Mouse (Mus musculus): ENCODE measurements around the gene Ephb6. TPM values are rescaled to one million over a fixed set of nuclear protein-coding genes. Genes with fewer than 3 reads are reported as not detected.
"Not testable (repeated sequence)": the region's sequence is repeated elsewhere in the genome, so short reads cannot be mapped to it uniquely, and the experiment has no call there.

Ephb6 gene
- not detected in 2 replicates for polyA plus RNA-seq (2012; ENCODE audit: insufficient read depth, insufficient read length, low replicate concordance, missing spikeins)

- Histone ChIP-seq H3K4me1 (ENCODE audit: control insufficient read depth, insufficient read depth, low read length) (peaks cover 13% of the 10 kb centered on the region), H3K4me3 (ENCODE audit: insufficient read depth, low read depth, low read length) (peak within 1 kb of the TSS; percentile 77), H3K27ac (ENCODE audit: insufficient read depth, low read depth, low read length) (0 out of 2 replicates have a peak within 1 kb of the TSS, but pooled peaks have one; percentile 15)
- WGBS: under 1% methylated on average over 64 of the region's 68 CpGs
- no peak for TF ChIP-seq CTCF (IDR thresholded peaks at IDR 0.05; ENCODE audit: insufficient read depth, low read depth, low read length)
- no peak; the same call in 1 of the 2 replicates for TF ChIP-seq POLR2A (IDR thresholded peaks at IDR 0.05; ENCODE audit: insufficient read depth, low read depth, low read length)
Observed at GRCm38 (mm10) chr6:41605061-41605793, at the start of gene Ephb6. Gene Ephb6, plus strand, starts transcription at chr6:41605482.

GRCm38 (mm10) chr6:41556389-41556788, 48.9 kb upstream of the Ephb6 start:
- no peak for TF ChIP-seq POLR2A (IDR thresholded peaks at IDR 0.05; ENCODE audit: insufficient read depth, low read depth, low read length)
- no peak for TF ChIP-seq CTCF (IDR thresholded peaks at IDR 0.05; ENCODE audit: insufficient read depth, low read depth, low read length)
- no peak overlapping the region for H3K27ac ChIP-seq (ENCODE audit: insufficient read depth, low read depth, low read length)
- H3K4me1 ChIP-seq (ENCODE audit: control insufficient read depth, insufficient read depth, low read length): no peaks in the 10 kb centered on the region
- no peak overlapping the region for H3K4me3 ChIP-seq (ENCODE audit: insufficient read depth, low read depth, low read length)

- H3K27ac ChIP-seq (ENCODE audit: insufficient read depth, low read depth, low read length): no peak overlapping the region
Observed at GRCm38 (mm10) chr6:41557468-41557867, 47.8 kb upstream of the Ephb6 start.

GRCm38 (mm10) chr6:41558271-41558670, 47.0 kb upstream of the Ephb6 start:
- 57% methylated on average over 2 of the region's 2 CpGs for WGBS
- H3K4me1 ChIP-seq (ENCODE audit: control insufficient read depth, insufficient read depth, low read length): no peaks in the 10 kb centered on the region
- TF ChIP-seq POLR2A (IDR thresholded peaks at IDR 0.05; ENCODE audit: insufficient read depth, low read depth, low read length) (no peak), CTCF (IDR thresholded peaks at IDR 0.05; ENCODE audit: insufficient read depth, low read depth, low read length) (no peak)
- no peak overlapping the region for H3K4me3 ChIP-seq (ENCODE audit: insufficient read depth, low read depth, low read length)
- no peak overlapping the region for H3K27ac ChIP-seq (ENCODE audit: insufficient read depth, low read depth, low read length)

More at GRCm38 (mm10) chr6:41557468-41557867, 47.8 kb upstream of the Ephb6 start:
- no peak for TF ChIP-seq POLR2A (IDR thresholded peaks at IDR 0.05; ENCODE audit: insufficient read depth, low read depth, low read length)
- no peak for TF ChIP-seq CTCF (IDR thresholded peaks at IDR 0.05; ENCODE audit: insufficient read depth, low read depth, low read length)
- WGBS: 77% methylated on average over 5 of the region's 5 CpGs
- no peak overlapping the region for H3K4me3 ChIP-seq (ENCODE audit: insufficient read depth, low read depth, low read length)
- no peaks in the 10 kb centered on the region for H3K4me1 ChIP-seq (ENCODE audit: control insufficient read depth, insufficient read depth, low read length)

GRCm38 (mm10) chr6:41559331-41559730, 46.0 kb upstream of the Ephb6 start:
- no peak overlapping the region for H3K4me3 ChIP-seq (ENCODE audit: insufficient read depth, low read depth, low read length)
- no peak overlapping the region for H3K27ac ChIP-seq (ENCODE audit: insufficient read depth, low read depth, low read length)
- no peaks in the 10 kb centered on the region for H3K4me1 ChIP-seq (ENCODE audit: control insufficient read depth, insufficient read depth, low read length)
- TF ChIP-seq POLR2A (IDR thresholded peaks at IDR 0.05; ENCODE audit: insufficient read depth, low read depth, low read length): no peak
- no peak for TF ChIP-seq CTCF (IDR thresholded peaks at IDR 0.05; ENCODE audit: insufficient read depth, low read depth, low read length)
- WGBS: 29% methylated on average over 3 of the region's 3 CpGs

GRCm38 (mm10) chr6:41560273-41560672, 45.0 kb upstream of the Ephb6 start:
- TF ChIP-seq POLR2A (IDR thresholded peaks at IDR 0.05; ENCODE audit: insufficient read depth, low read depth, low read length): no peak
- no peak for TF ChIP-seq CTCF (IDR thresholded peaks at IDR 0.05; ENCODE audit: insufficient read depth, low read depth, low read length)
- H3K27ac ChIP-seq (ENCODE audit: insufficient read depth, low read depth, low read length): no peak overlapping the region
- no peak overlapping the region for H3K4me3 ChIP-seq (ENCODE audit: insufficient read depth, low read depth, low read length)
- WGBS: 81% methylated on average over 2 of the region's 2 CpGs
- no peaks in the 10 kb centered on the region for H3K4me1 ChIP-seq (ENCODE audit: control insufficient read depth, insufficient read depth, low read length)

- TF ChIP-seq CTCF (IDR thresholded peaks at IDR 0.05; ENCODE audit: insufficient read depth, low read depth, low read length): no peak
- TF ChIP-seq POLR2A (IDR thresholded peaks at IDR 0.05; ENCODE audit: insufficient read depth, low read depth, low read length): no peak
- Histone ChIP-seq H3K27ac (ENCODE audit: insufficient read depth, low read depth, low read length) (no peak overlapping the region), H3K4me3 (ENCODE audit: insufficient read depth, low read depth, low read length) (peak overlapping the region; percentile 18), H3K4me1 (ENCODE audit: control insufficient read depth, insufficient read depth, low read length) (no peaks in the 10 kb centered on the region)
- 90% methylated on average over 4 of the region's 4 CpGs for WGBS
Observed at GRCm38 (mm10) chr6:41562598-41562997, 42.7 kb upstream of the Ephb6 start.

GRCm38 (mm10) chr6:41563104-41563951, 42.0 kb upstream of the Ephb6 start:
- H3K4me3 ChIP-seq (ENCODE audit: insufficient read depth, low read depth, low read length): peak overlapping the region; percentile 18
- 59% methylated on average over 5 of the region's 23 CpGs for WGBS
- H3K4me1 ChIP-seq (ENCODE audit: control insufficient read depth, insufficient read depth, low read length); H3K27ac ChIP-seq (ENCODE audit: insufficient read depth, low read depth, low read length): not testable (repeated sequence)

GRCm38 (mm10) chr6:41565261-41565660, 40.0 kb upstream of the Ephb6 start:
- 95% methylated on average over 1 of the region's 1 CpGs for WGBS
- H3K4me3 ChIP-seq (ENCODE audit: insufficient read depth, low read depth, low read length): no peak overlapping the region
- TF ChIP-seq CTCF (IDR thresholded peaks at IDR 0.05; ENCODE audit: insufficient read depth, low read depth, low read length): no peak
- TF ChIP-seq POLR2A (IDR thresholded peaks at IDR 0.05; ENCODE audit: insufficient read depth, low read depth, low read length): no peak
- no peaks in the 10 kb centered on the region for H3K4me1 ChIP-seq (ENCODE audit: control insufficient read depth, insufficient read depth, low read length)
- H3K27ac ChIP-seq (ENCODE audit: insufficient read depth, low read depth, low read length): no peak overlapping the region

Measured in olfactory bulb, adult 2 months (tissue).